Mouse (Mus musculus) cerebellum, adult 8-10 months (tissue): ENCODE results near the gene Zfy2.

ENCODE experiments used
- DNase-seq: peaks from one replicate; pipeline ENCODE4 v3.0.0; 2022

Gene Zfy2

GRCm38 (mm10) chrY:2170309-2170708 lies at the start of gene Zfy2:
Zfy2 (minus strand) TSS chrY:2170409.
- no peak for DNase-seq
